Mouse (Mus musculus): ENCODE data around the gene Gm28845. TPM values are rescaled to one million over a fixed set of nuclear protein-coding genes. Genes with fewer than 3 reads are reported as not detected.
"Not testable (repeated sequence)": the region's sequence is repeated elsewhere in the genome, so short reads cannot be mapped to it uniquely, and the experiment has no call there.

Gene Gm28845
- total RNA-seq, 4 experiments from 2014 or later, result not detected

GRCm38 (mm10) chr1:65109196-65109595 is 10.2 kb downstream of the Gm28845 start:
- no peak for DNase-seq (ENCODE audit: low spot score in 2 of 2)

- no peak for DNase-seq (ENCODE audit: low spot score in 2 of 2)
These were observed 11.6 kb downstream of the Gm28845 start for GRCm38 (mm10) chr1:65107654-65108279.

- DNase-seq (ENCODE audit: low spot score in 2 of 2), result no peak
These were observed 16.1 kb downstream of the Gm28845 start, which contains the start of gene Cryga for GRCm38 (mm10) chr1:65103273-65103672. Gene Cryga, minus strand, starts transcription at chr1:65103373.

GRCm38 (mm10) chr1:65096953-65097352 is 22.4 kb downstream of the Gm28845 start:
- DNase-seq (ENCODE audit: low spot score in 2 of 2), result no peak

- DNase-seq (ENCODE audit: low spot score in 2 of 2), result no peak
These were observed 27.8 kb downstream of the Gm28845 start for GRCm38 (mm10) chr1:65091566-65091965.

GRCm38 (mm10) chr1:65090370-65090769 is 29.0 kb downstream of the Gm28845 start:
- DNase-seq (ENCODE audit: low spot score in 2 of 2), result no peak

- no peak for DNase-seq (ENCODE audit: low spot score in 2 of 2)
These were observed 30.6 kb downstream of the Gm28845 start for GRCm38 (mm10) chr1:65088567-65089356.

GRCm38 (mm10) chr1:65082188-65082587 is 37.2 kb downstream of the Gm28845 start, which contains the start of gene Crygb:
Gene Crygb, minus strand, starts transcription at chr1:65082288.
- no peak for DNase-seq (ENCODE audit: low spot score in 2 of 2)

GRCm38 (mm10) chr1:65075607-65076006 is 43.8 kb downstream of the Gm28845 start:
- no peak for DNase-seq (ENCODE audit: low spot score in 2 of 2)

- no peak for DNase-seq (ENCODE audit: low spot score in 2 of 2)
These were observed 45.8 kb downstream of the Gm28845 start, which contains the start of gene Crygc for GRCm38 (mm10) chr1:65073589-65073988. Gene Crygc, minus strand, starts transcription at chr1:65073689.

- DNase-seq (ENCODE audit: low spot score in 2 of 2), result no peak
These were observed 51.5 kb downstream of the Gm28845 start for GRCm38 (mm10) chr1:65067842-65068241.

- DNase-seq (ENCODE audit: low spot score in 2 of 2), result no peak
These were observed 55.2 kb downstream of the Gm28845 start for GRCm38 (mm10) chr1:65064201-65064600.

- DNase-seq (ENCODE audit: low spot score in 2 of 2), result no peak
These were observed 56.0 kb downstream of the Gm28845 start, which contains the start of gene Crygd for GRCm38 (mm10) chr1:65063352-65063751. Gene Crygd, minus strand, starts transcription at chr1:65063452.

GRCm38 (mm10) chr1:65052140-65052539 is 67.2 kb downstream of the Gm28845 start:
- no peak for DNase-seq (ENCODE audit: low spot score in 2 of 2)

GRCm38 (mm10) chr1:65051696-65052095 is 67.7 kb downstream of the Gm28845 start:
- no peak for DNase-seq (ENCODE audit: low spot score in 2 of 2)

GRCm38 (mm10) chr1:65050952-65051351 is 68.4 kb downstream of the Gm28845 start, which contains the start of gene Cryge:
Gene Cryge, minus strand, starts transcription at chr1:65051149.
- DNase-seq (ENCODE audit: low spot score in 2 of 2), result not testable (repeated sequence)

Other genes starting within 250 kb of the Gm28845 start
- gene Plekhm3, start 162.7 kb downstream of the Gm28845 start, total RNA-seq (2022), result 1 to 10 TPM; 8.0 to 9.4 (median 9.3) TPM
- gene Akr1cl, start 86.8 kb downstream of the Gm28845 start, total RNA-seq (2022), result 1 to 10 TPM in 1 of 4 experiments, under 1 TPM in 1, not detected in 2; 0.89 to 1.9 TPM
- gene Cryge, start 68.4 kb downstream of the Gm28845 start, total RNA-seq (2022), result not detected
- gene Crygd, start 56.1 kb downstream of the Gm28845 start, total RNA-seq (2022), result not detected
- not detected for gene Crygc, start 45.9 kb downstream of the Gm28845 start, total RNA-seq (2022)
- gene Crygb, start 37.3 kb downstream of the Gm28845 start, total RNA-seq (2022), result not detected
- gene Cryga, start 16.2 kb downstream of the Gm28845 start, total RNA-seq (2022), result not detected
- gene D630023F18Rik, start 3.7 kb upstream of the Gm28845 start, total RNA-seq (2022), result not detected
- gene Idh1, start 66.9 kb upstream of the Gm28845 start, total RNA-seq (2022), result 10 to 100 TPM; 11.5 to 35.7 (median 20.4) TPM
- 1 to 10 TPM; 6.4 to 7.4 (median 6.6) TPM for gene Pikfyve, start 67.1 kb upstream of the Gm28845 start, total RNA-seq (2022)
- gene Pth2r, start 162.5 kb upstream of the Gm28845 start, total RNA-seq (2022), result not detected

All from gastrocnemius, adult 8-10 months (tissue).